Mouse (Mus musculus) cerebellum, adult 2 months (tissue): ENCODE results near the gene Alkbh6.

Experiments used
- CTCF ChIP-seq: fragments of 200-500 bp; IDR thresholded peaks from 2 replicates; pipeline ENCODE4 v1.5.1; 2011; ENCODE audit warnings: low read depth, mild to moderate bottlenecking, control low read depth, low read length, moderate library complexity, borderline replicate concordance; ENCODE audit not compliant: insufficient read depth
- POLR2A ChIP-seq: fragments of 200-500 bp; IDR thresholded peaks from 2 replicates; pipeline ENCODE4 v1.6.1; 2011; ENCODE audit warnings: low read length, control low read depth, borderline replicate concordance; ENCODE audit not compliant: insufficient read depth

DNA sequence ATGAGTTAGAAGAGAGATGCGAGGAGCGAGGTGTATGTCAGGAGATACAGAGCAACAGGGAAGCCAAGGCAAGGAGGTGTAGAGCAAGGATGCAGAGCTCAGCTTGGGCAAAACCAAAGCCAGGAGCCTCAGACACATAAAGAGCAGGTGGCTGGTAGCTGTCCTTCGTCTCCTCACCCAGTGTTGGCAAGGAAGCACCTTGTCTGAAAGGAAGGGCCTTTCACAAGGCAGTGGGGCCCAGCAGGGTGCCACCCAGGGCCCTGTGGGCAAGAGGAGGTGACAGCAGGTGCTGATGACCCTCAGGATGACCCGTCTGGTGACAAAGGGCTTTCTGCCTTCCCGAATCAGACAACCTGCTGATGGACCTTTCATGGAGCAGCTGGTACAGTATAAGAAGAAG is 26.0 kb downstream of the Alkbh6 start:
- TF ChIP-seq CTCF (no peak), POLR2A (no peak)
